Mouse (Mus musculus): Measurements from ENCODE around the gene Cbx2. TPM values are rescaled to one million over a fixed set of nuclear protein-coding genes. Genes with fewer than 3 reads are reported as not detected.

Gene Cbx2
- polyA plus RNA-seq, 1 experiment from 2014 or later: 81.0 TPM

- peaks cover 18% of the 10 kb centered on the region for H3K36me3 ChIP-seq
- H3K9ac ChIP-seq (replicated peaks): peak overlapping the region; percentile 98
- no peak for ATAC-seq (ENCODE audit: low FRiP score, low read depth)
- H3K9me3 ChIP-seq: no peaks in the 10 kb centered on the region
- H3K4me2 ChIP-seq (replicated peaks): peak overlapping the region; percentile 96
- WGBS: 5% methylated on average over 42 of the region's 42 CpGs
- H3K4me1 ChIP-seq: peaks cover 40% of the 10 kb centered on the region
- H3K27me3 ChIP-seq: peaks cover 24% of the 10 kb centered on the region
- peak overlapping the region; percentile 97 for H3K4me3 ChIP-seq
- H3K27ac ChIP-seq (replicated peaks): peak overlapping the region; percentile 93
Measured at GRCm38 (mm10) chr11:119022068-119022894, 481 bp upstream of the Cbx2 start.

- Histone ChIP-seq H3K27ac (replicated peaks) (peak overlapping the region; percentile 93), H3K27me3 (peaks cover 24% of the 10 kb centered on the region), H3K36me3 (peaks cover 32% of the 10 kb centered on the region), H3K4me3 (peak overlapping the region; percentile 97), H3K4me2 (replicated peaks) (peak overlapping the region; percentile 96), H3K9me3 (no peaks in the 10 kb centered on the region), H3K9ac (replicated peaks) (peak overlapping the region; percentile 98), H3K4me1 (peaks cover 44% of the 10 kb centered on the region)
- ATAC-seq (ENCODE audit: low FRiP score, low read depth): no peak; the same call in 1 of the 2 replicates
- WGBS: 4% methylated on average over 14 of the region's 15 CpGs
Measured at GRCm38 (mm10) chr11:119023616-119023980, 836 bp downstream of the Cbx2 start.

GRCm38 (mm10) chr11:119024260-119024659, 1.5 kb downstream of the Cbx2 start:
- ATAC-seq (ENCODE audit: low FRiP score, low read depth): no peak
- Histone ChIP-seq H3K4me2 (replicated peaks) (peak overlapping the region; percentile 96), H3K4me3 (peak overlapping the region; percentile 97), H3K36me3 (peaks cover 38% of the 10 kb centered on the region), H3K9me3 (no peaks in the 10 kb centered on the region), H3K9ac (replicated peaks) (peak overlapping the region; percentile 98), H3K27ac (replicated peaks) (peak overlapping the region; percentile 93; the same call in 1 of the 2 replicates), H3K4me1 (peaks cover 46% of the 10 kb centered on the region), H3K27me3 (peaks cover 24% of the 10 kb centered on the region)
- 19% methylated on average over 7 of the region's 7 CpGs for WGBS

GRCm38 (mm10) chr11:119026203-119026602, 3.4 kb downstream of the Cbx2 start:
- WGBS: 53% methylated on average over 12 of the region's 12 CpGs
- peaks cover 9% of the 10 kb centered on the region; the same call in 1 of the 2 replicates for H3K27me3 ChIP-seq
- H3K27ac ChIP-seq (replicated peaks): peak overlapping the region; percentile 49; the same call in 1 of the 2 replicates
- peak overlapping the region; percentile 96 for H3K4me2 ChIP-seq (replicated peaks)
- peak overlapping the region; percentile 97; the same call in 1 of the 2 replicates for H3K4me3 ChIP-seq
- 0 out of 2 replicates have a peak overlapping the region, but pooled peaks have one; percentile 98 for H3K9ac ChIP-seq (replicated peaks)
- peaks cover 46% of the 10 kb centered on the region for H3K4me1 ChIP-seq
- H3K9me3 ChIP-seq: no peaks in the 10 kb centered on the region
- no peak for ATAC-seq (ENCODE audit: low FRiP score, low read depth)
- peaks cover 56% of the 10 kb centered on the region for H3K36me3 ChIP-seq

GRCm38 (mm10) chr11:119033874-119034558, 11.3 kb downstream of the Cbx2 start:
- Histone ChIP-seq H3K9ac (replicated peaks) (no peak overlapping the region), H3K4me1 (peaks cover 48% of the 10 kb centered on the region), H3K36me3 (peaks cover 25% of the 10 kb centered on the region), H3K27ac (replicated peaks) (no peak overlapping the region), H3K4me2 (replicated peaks) (peak overlapping the region; percentile 46), H3K9me3 (no peaks in the 10 kb centered on the region), H3K27me3 (peaks cover 51% of the 10 kb centered on the region), H3K4me3 (peak overlapping the region; percentile 24)
- peak; percentile 24; the same call in 1 of the 2 replicates for ATAC-seq (ENCODE audit: low FRiP score, low read depth)
- under 1% methylated on average over 26 of the region's 26 CpGs for WGBS

GRCm38 (mm10) chr11:119034635-119035034, 11.9 kb downstream of the Cbx2 start:
- H3K9me3 ChIP-seq: no peaks in the 10 kb centered on the region
- peaks cover 23% of the 10 kb centered on the region for H3K36me3 ChIP-seq
- peaks cover 58% of the 10 kb centered on the region for H3K27me3 ChIP-seq
- no peak overlapping the region for H3K27ac ChIP-seq (replicated peaks)
- 1% methylated on average over 19 of the region's 19 CpGs for WGBS
- 0 out of 2 replicates have a peak overlapping the region, but pooled peaks have one; percentile 11 for H3K9ac ChIP-seq (replicated peaks)
- H3K4me2 ChIP-seq (replicated peaks): peak overlapping the region; percentile 46
- peaks cover 55% of the 10 kb centered on the region for H3K4me1 ChIP-seq
- peak overlapping the region; percentile 24 for H3K4me3 ChIP-seq
- no peak for ATAC-seq (ENCODE audit: low FRiP score, low read depth)

GRCm38 (mm10) chr11:119035094-119035685, 12.4 kb downstream of the Cbx2 start:
- H3K27me3 ChIP-seq: peaks cover 62% of the 10 kb centered on the region
- no peaks in the 10 kb centered on the region for H3K9me3 ChIP-seq
- peak overlapping the region; percentile 11; the same call in 1 of the 2 replicates for H3K9ac ChIP-seq (replicated peaks)
- H3K4me1 ChIP-seq: peaks cover 60% of the 10 kb centered on the region
- WGBS: 2% methylated on average over 21 of the region's 21 CpGs
- H3K4me2 ChIP-seq (replicated peaks): peak overlapping the region; percentile 28
- no peak; the same call in 1 of the 2 replicates for ATAC-seq (ENCODE audit: low FRiP score, low read depth)
- H3K27ac ChIP-seq (replicated peaks): no peak overlapping the region
- peak overlapping the region; percentile 18 for H3K4me3 ChIP-seq
- H3K36me3 ChIP-seq: peaks cover 18% of the 10 kb centered on the region

GRCm38 (mm10) chr11:119035686-119036165, 13.0 kb downstream of the Cbx2 start:
- under 1% methylated on average over 21 of the region's 21 CpGs for WGBS
- H3K36me3 ChIP-seq: peaks cover 12% of the 10 kb centered on the region
- peak overlapping the region; percentile 18 for H3K4me3 ChIP-seq
- ATAC-seq (ENCODE audit: low FRiP score, low read depth): no peak
- peaks cover 62% of the 10 kb centered on the region for H3K27me3 ChIP-seq
- H3K27ac ChIP-seq (replicated peaks): no peak overlapping the region
- H3K9ac ChIP-seq (replicated peaks): peak overlapping the region; percentile 11; the same call in 1 of the 2 replicates
- H3K9me3 ChIP-seq: no peaks in the 10 kb centered on the region
- peak overlapping the region; percentile 28 for H3K4me2 ChIP-seq (replicated peaks)
- peaks cover 63% of the 10 kb centered on the region for H3K4me1 ChIP-seq

- H3K9me3 ChIP-seq: no peaks in the 10 kb centered on the region
- ATAC-seq (ENCODE audit: low FRiP score, low read depth): no peak
Measured at GRCm38 (mm10) chr11:119036447-119036846, 13.7 kb downstream of the Cbx2 start.

GRCm38 (mm10) chr11:119036934-119037779, 14.4 kb downstream of the Cbx2 start:
- peaks cover 69% of the 10 kb centered on the region for H3K27me3 ChIP-seq
- peaks cover 9% of the 10 kb centered on the region for H3K36me3 ChIP-seq
- H3K9ac ChIP-seq (replicated peaks): peak overlapping the region; percentile 61
- no peak for ATAC-seq (ENCODE audit: low FRiP score, low read depth)
- WGBS: 2% methylated on average over 56 of the region's 57 CpGs
- H3K4me3 ChIP-seq: peak overlapping the region; percentile 48
- H3K4me2 ChIP-seq (replicated peaks): peak overlapping the region; percentile 78
- no peaks in the 10 kb centered on the region for H3K9me3 ChIP-seq
- H3K27ac ChIP-seq (replicated peaks): no peak overlapping the region
- H3K4me1 ChIP-seq: peaks cover 70% of the 10 kb centered on the region

More at GRCm38 (mm10) chr11:119036447-119036846, 13.7 kb downstream of the Cbx2 start:
- H3K27ac ChIP-seq (replicated peaks): no peak overlapping the region
- peak overlapping the region; percentile 28; the same call in 1 of the 2 replicates for H3K4me2 ChIP-seq (replicated peaks)
- H3K4me1 ChIP-seq: peaks cover 63% of the 10 kb centered on the region
- H3K27me3 ChIP-seq: peaks cover 62% of the 10 kb centered on the region
- H3K36me3 ChIP-seq: peaks cover 9% of the 10 kb centered on the region
- no peak overlapping the region for H3K9ac ChIP-seq (replicated peaks)
- peak overlapping the region; percentile 18; the same call in 1 of the 2 replicates for H3K4me3 ChIP-seq
- 1% methylated on average over 15 of the region's 15 CpGs for WGBS
